Mouse (Mus musculus) brain, embryonic 14.5 days (tissue): ENCODE results near the gene Nr6a1.
A peak's percentile ranks its signal among the peaks of the same experiment; 100 is the strongest.

Experiments used
- CTCF ChIP-seq: fragments of 200-500 bp; IDR thresholded peaks from 2 replicates; pipeline ENCODE4 v1.5.1; 2012; ENCODE audit warnings: inconsistent platforms, mild to moderate bottlenecking, moderate library complexity, borderline replicate concordance; ENCODE audit not compliant: insufficient read depth, insufficient read length; ENCODE audit errors: extremely low read depth
- POLR2A ChIP-seq: fragments of 200-500 bp; IDR thresholded peaks from 2 replicates; pipeline ENCODE4 v1.6.1; 2012; ENCODE audit warnings: mild to moderate bottlenecking, inconsistent platforms, borderline replicate concordance; ENCODE audit not compliant: poor library complexity, insufficient read depth, insufficient read length, severe bottlenecking; ENCODE audit errors: extremely low read depth

- TF ChIP-seq CTCF (peak; percentile 51), POLR2A (no peak)
Observed at GRCm38 (mm10) chr2:38931851-38932667, 4.6 kb upstream of the Nr6a1 start, which contains the start of gene Olfml2a.
